ENCODE assay signal across 8 mouse cellular contexts in the genomic region with DNA sequence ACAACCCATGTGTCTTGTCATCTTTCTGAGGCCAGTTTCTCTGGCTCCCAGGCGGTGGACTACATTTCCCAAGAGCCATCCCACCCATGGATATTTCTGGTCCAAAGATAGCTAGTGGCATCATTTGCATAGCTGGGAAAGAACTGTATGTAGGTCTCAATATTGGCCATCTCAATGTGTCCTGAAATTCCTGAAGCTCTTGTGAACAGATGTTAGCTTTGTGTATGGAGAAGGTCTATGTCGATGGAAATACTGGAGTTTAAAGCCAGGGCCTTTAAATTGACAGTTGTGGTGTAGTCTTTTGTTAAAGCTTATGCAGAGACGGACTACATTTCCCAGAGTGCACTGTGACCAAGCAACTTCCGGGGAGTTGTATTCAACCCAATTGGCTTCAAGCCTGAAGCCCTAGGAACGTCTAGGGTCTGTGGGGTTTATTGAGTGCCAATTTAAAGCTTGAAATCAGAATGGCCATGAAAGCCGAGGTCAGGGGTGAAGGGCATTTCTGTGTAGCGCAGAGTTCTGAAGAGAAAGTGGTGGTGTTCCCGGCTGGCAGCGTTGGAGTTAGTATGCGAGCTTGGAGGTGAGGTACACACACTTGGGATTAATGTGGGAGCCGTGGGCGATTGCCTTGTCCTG. TPM values are rescaled to one million over a fixed set of nuclear protein-coding genes. Genes with fewer than 3 reads are reported as not detected.
A peak's percentile ranks its signal among the peaks of the same experiment; 100 is the strongest.
DNase-seq lines count a peak whose midpoint lies in the region; ATAC-seq and TF ChIP-seq lines count a peak whose summit lies in the region.

No protein-coding gene starts in this region.

- ATAC-seq in embryonic facial prominence, embryonic 15.5 days (ENCODE audit: insufficient number of reproducible peaks, low FRiP score, low TSS enrichment, low read depth) = 0 out of 2 replicates have a peak, but pooled peaks have one; percentile 58
- ATAC-seq in limb, embryonic 13.5 days (ENCODE audit: low FRiP score, low read depth) = no peak
- peak; percentile 75 for ATAC-seq in midbrain, embryonic 15.5 days (replicated peaks)

- H3K36me3 ChIP-seq in embryonic facial prominence, embryonic 15.5 days = peaks cover 30% of the 10 kb centered on the region
- H3K36me3 ChIP-seq in limb, embryonic 13.5 days = peaks cover 33% of the 10 kb centered on the region
- H3K36me3 ChIP-seq in midbrain, embryonic 15.5 days (replicated peaks) = peaks cover 14% of the 10 kb centered on the region; the same call in 1 of the 2 replicates

- H3K9me3 ChIP-seq in embryonic facial prominence, embryonic 15.5 days (replicated peaks) = no peaks in the 10 kb centered on the region
- H3K9me3 ChIP-seq in limb, embryonic 13.5 days = no peaks in the 10 kb centered on the region
- no peaks in the 10 kb centered on the region for H3K9me3 ChIP-seq in midbrain, embryonic 15.5 days

- peaks cover 20% of the 10 kb centered on the region for H3K4me1 ChIP-seq in bone marrow macrophage, adult 2 months (ENCODE audit: control insufficient read depth, insufficient read depth, low read length)
- peaks cover 27% of the 10 kb centered on the region for H3K4me1 ChIP-seq in embryonic facial prominence, embryonic 15.5 days
- peaks cover 37% of the 10 kb centered on the region for H3K4me1 ChIP-seq in limb, embryonic 13.5 days
- H3K4me1 ChIP-seq in midbrain, embryonic 15.5 days = peaks cover 47% of the 10 kb centered on the region

- H3K9ac ChIP-seq in embryonic facial prominence, embryonic 15.5 days = peak overlapping the region; percentile 70
- peak overlapping the region; percentile 72 for H3K9ac ChIP-seq in limb, embryonic 13.5 days
- H3K9ac ChIP-seq in midbrain, embryonic 15.5 days = peak overlapping the region; percentile 59

- peak overlapping the region; percentile 75 for H3K4me3 ChIP-seq in bone marrow macrophage, adult 2 months (ENCODE audit: insufficient read depth, low read length)
- H3K4me3 ChIP-seq in embryonic facial prominence, embryonic 15.5 days (replicated peaks) = peak overlapping the region; percentile 69
- H3K4me3 ChIP-seq in limb, embryonic 13.5 days = peak overlapping the region; percentile 67
- H3K4me3 ChIP-seq in midbrain, embryonic 15.5 days = peak overlapping the region; percentile 57

- H3K4me2 ChIP-seq in embryonic facial prominence, embryonic 15.5 days (replicated peaks) = peak overlapping the region; percentile 64
- H3K4me2 ChIP-seq in limb, embryonic 13.5 days (replicated peaks) = peak overlapping the region; percentile 78
- peak overlapping the region; percentile 69 for H3K4me2 ChIP-seq in midbrain, embryonic 15.5 days

- TF ChIP-seq POLR2A in bone marrow macrophage, adult 2 months (IDR thresholded peaks at IDR 0.05; ENCODE audit: borderline replicate concordance, low read depth, low read length) = no peak

- no peak overlapping the region for H3K27ac ChIP-seq in bone marrow macrophage, adult 2 months (ENCODE audit: insufficient read depth, low read depth, low read length)
- H3K27ac ChIP-seq in embryonic facial prominence, embryonic 15.5 days (replicated peaks) = 0 out of 2 replicates have a peak overlapping the region, but pooled peaks have one; percentile 17
- no peak overlapping the region for H3K27ac ChIP-seq in limb, embryonic 13.5 days
- peak overlapping the region; percentile 78 for H3K27ac ChIP-seq in midbrain, embryonic 15.5 days

- H3K27me3 ChIP-seq in embryonic facial prominence, embryonic 15.5 days = no peaks in the 10 kb centered on the region
- H3K27me3 ChIP-seq in limb, embryonic 13.5 days = no peaks in the 10 kb centered on the region
- H3K27me3 ChIP-seq in midbrain, embryonic 15.5 days (replicated peaks) = no peaks in the 10 kb centered on the region

- peak; percentile 80 to 84 for DNase-seq in B cell, adult 2 months
- peak; percentile 72 to 82 for DNase-seq in heart, adult 9 months (ENCODE audit: low spot score in 2 of 2)
- peak; percentile 83 for DNase-seq in kidney, adult 9 months
- DNase-seq in spleen, adult 18-20 months = peak; percentile 23 to 65

- 3% methylated on average over 12 of the region's 12 CpGs for WGBS in embryonic facial prominence, embryonic 15.5 days
- 6% methylated on average over 12 of the region's 12 CpGs for WGBS in limb, embryonic 13.5 days
- WGBS in midbrain, embryonic 15.5 days = under 1% methylated on average over 12 of the region's 12 CpGs

- TF ChIP-seq CTCF in bone marrow macrophage, adult 2 months (IDR thresholded peaks at IDR 0.05; ENCODE audit: low read depth, low read length) = no peak

RNA-seq across cellular contexts. Expression of a gene that starts 2.8 kb away (rescaled TPM):
- polyA plus RNA-seq in bone marrow macrophage, adult 2 months (2012; ENCODE audit: insufficient read depth, insufficient read length, missing spikeins) = 7.9 and 9.5 TPM in 2 replicates
- polyA plus RNA-seq in embryonic facial prominence, embryonic 15.5 days (2015; fragmentation: Nextera tagmentation; extraction: Ambion mirVana) = 14.1 and 14.6 TPM in 2 replicates
- 16.1 and 17.3 TPM in 2 replicates for polyA plus RNA-seq in limb, embryonic 13.5 days (2015; fragmentation: Nextera tagmentation; extraction: Ambion mirVana)
- polyA plus RNA-seq in midbrain, embryonic 15.5 days (2015; fragmentation: Nextera tagmentation; extraction: Ambion mirVana) = 29.2 and 30.1 TPM in 2 replicates

RNA-seq across cellular contexts. Expression of a gene that starts 34.7 kb away (rescaled TPM):
- 1.4 and 2.1 TPM in 2 replicates for polyA plus RNA-seq in bone marrow macrophage, adult 2 months (2012; ENCODE audit: insufficient read depth, insufficient read length, missing spikeins)
- polyA plus RNA-seq in embryonic facial prominence, embryonic 15.5 days (2015; fragmentation: Nextera tagmentation; extraction: Ambion mirVana) = 4.8 and 5.6 TPM in 2 replicates
- 7.2 and 8.1 TPM in 2 replicates for polyA plus RNA-seq in limb, embryonic 13.5 days (2015; fragmentation: Nextera tagmentation; extraction: Ambion mirVana)
- polyA plus RNA-seq in midbrain, embryonic 15.5 days (2015; fragmentation: Nextera tagmentation; extraction: Ambion mirVana) = 15.3 and 16.1 TPM in 2 replicates

RNA-seq across cellular contexts. Expression of a gene that starts 34.9 kb away (rescaled TPM):
- 1.4 and 2.6 TPM in 2 replicates for polyA plus RNA-seq in bone marrow macrophage, adult 2 months (2012; ENCODE audit: insufficient read depth, insufficient read length, missing spikeins)
- polyA plus RNA-seq in embryonic facial prominence, embryonic 15.5 days (2015; fragmentation: Nextera tagmentation; extraction: Ambion mirVana) = 8.9 and 10.5 TPM in 2 replicates
- polyA plus RNA-seq in limb, embryonic 13.5 days (2015; fragmentation: Nextera tagmentation; extraction: Ambion mirVana) = 11.9 and 12.3 TPM in 2 replicates
- polyA plus RNA-seq in midbrain, embryonic 15.5 days (2015; fragmentation: Nextera tagmentation; extraction: Ambion mirVana) = 15.4 TPM in 2 replicates

RNA-seq across cellular contexts. Expression of a gene that starts 41.0 kb away (rescaled TPM):
- polyA plus RNA-seq in bone marrow macrophage, adult 2 months (2012; ENCODE audit: insufficient read depth, insufficient read length, missing spikeins) = 4.8 and 5.7 TPM in 2 replicates
- polyA plus RNA-seq in embryonic facial prominence, embryonic 15.5 days (2015; fragmentation: Nextera tagmentation; extraction: Ambion mirVana) = 6.4 and 6.5 TPM in 2 replicates
- polyA plus RNA-seq in limb, embryonic 13.5 days (2015; fragmentation: Nextera tagmentation; extraction: Ambion mirVana) = 10.4 and 11.1 TPM in 2 replicates
- polyA plus RNA-seq in midbrain, embryonic 15.5 days (2015; fragmentation: Nextera tagmentation; extraction: Ambion mirVana) = 22.4 and 24.4 TPM in 2 replicates

RNA-seq across cellular contexts. Expression of a gene that starts 50.4 kb away (rescaled TPM):
- 10.3 and 12.5 TPM in 2 replicates for polyA plus RNA-seq in bone marrow macrophage, adult 2 months (2012; ENCODE audit: insufficient read depth, insufficient read length, missing spikeins)
- polyA plus RNA-seq in embryonic facial prominence, embryonic 15.5 days (2015; fragmentation: Nextera tagmentation; extraction: Ambion mirVana) = 13.1 and 14.7 TPM in 2 replicates
- 13.3 and 14.7 TPM in 2 replicates for polyA plus RNA-seq in limb, embryonic 13.5 days (2015; fragmentation: Nextera tagmentation; extraction: Ambion mirVana)
- 16.7 and 18.3 TPM in 2 replicates for polyA plus RNA-seq in midbrain, embryonic 15.5 days (2015; fragmentation: Nextera tagmentation; extraction: Ambion mirVana)

Comparison
In these comparisons a context has a peak if more than half of its experiments do, and no peak if none do; other contexts are left out.
1. H3K27ac ChIP-seq: peak in embryonic facial prominence, embryonic 15.5 days (single experiment) and midbrain, embryonic 15.5 days (single experiment); none in bone marrow macrophage, adult 2 months (single experiment) and limb, embryonic 13.5 days (single experiment).
2. Peak in every context shown above with its lines, with median percentiles within 50 percentile points of each other: DNase-seq, H3K4me3 ChIP-seq, H3K4me2 ChIP-seq and H3K9ac ChIP-seq.